Mouse (Mus musculus) kidney, adult 9 months (tissue): ENCODE measurements at regions not wholly inside any gene's neighbourhood (a gene's known extent, or its start where the extent isn't known, plus 50 kb on each side); places are given as distances from the start of the nearest gene placed in this dataset.

ENCODE experiments used
- DNase-seq: peaks from one replicate; pipeline ENCODE4 v3.0.0; 2022

DNA sequence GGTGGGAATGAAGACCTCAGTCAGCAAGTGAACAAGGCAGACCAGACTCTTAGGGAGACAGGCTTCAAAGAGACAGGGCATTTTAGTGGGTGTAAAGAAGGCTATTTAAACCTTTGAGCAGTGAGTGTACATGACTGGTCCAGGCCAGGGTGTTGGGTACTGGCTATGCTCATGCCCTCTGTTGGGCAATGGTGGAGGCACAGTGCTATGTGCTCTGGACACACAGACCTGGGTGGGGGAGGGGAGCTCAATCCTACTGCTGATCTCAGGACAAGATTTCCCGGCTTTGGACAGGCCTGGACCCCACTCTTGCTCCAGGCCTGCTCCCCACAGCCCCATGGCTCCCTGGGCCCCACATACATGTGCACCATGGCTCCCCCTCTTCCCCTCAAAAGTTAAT is 355.1 kb downstream of the Slc4a3 start:
- DNase-seq = no peak

DNA sequence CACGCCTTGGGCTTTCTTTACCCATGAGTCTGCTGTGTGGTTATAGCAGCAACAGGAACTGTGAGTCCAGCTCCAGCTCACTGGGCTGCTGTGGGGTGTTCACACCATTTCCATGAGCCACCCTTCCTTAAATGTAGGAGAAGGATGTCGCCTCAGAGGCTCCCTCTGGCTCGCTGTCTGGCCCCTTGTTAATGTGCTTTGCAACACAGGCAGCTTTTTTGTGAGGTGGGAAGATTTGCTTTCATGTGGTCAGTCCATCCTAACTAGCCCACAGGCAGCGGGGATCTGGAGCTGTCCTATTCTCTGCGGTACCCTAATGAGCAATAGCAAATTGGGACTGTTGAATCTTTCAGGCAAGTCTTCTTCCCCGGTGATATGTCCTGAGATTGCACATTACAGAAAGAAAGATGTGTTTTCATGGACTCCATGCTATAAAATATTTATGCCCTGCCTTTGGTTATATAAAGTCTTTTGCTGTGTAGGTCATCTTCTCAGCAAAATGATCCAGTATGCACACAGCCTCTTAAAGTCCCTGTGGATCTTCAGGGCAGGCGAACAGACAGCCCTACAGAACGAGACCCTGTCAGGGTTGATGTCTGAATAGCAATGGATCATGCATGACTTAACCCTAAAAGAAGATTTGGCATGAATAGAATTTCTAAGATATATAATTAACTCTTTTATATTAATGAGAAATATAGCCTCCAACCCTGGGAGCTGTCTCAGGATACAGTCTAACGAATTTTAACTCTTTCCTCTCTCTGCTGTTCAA is 359.8 kb downstream of the Slc4a3 start:
- DNase-seq = no peak

- no peak for DNase-seq
These were observed 369.2 kb downstream of the Slc4a3 start for GRCm38 (mm10) chr1:75915311-75915710.

- DNase-seq = no peak
These were observed 370.1 kb downstream of the Slc4a3 start for GRCm38 (mm10) chr1:75916181-75916580.

GRCm38 (mm10) chr1:75919134-75919533 is 373.1 kb downstream of the Slc4a3 start:
- DNase-seq = no peak

DNA sequence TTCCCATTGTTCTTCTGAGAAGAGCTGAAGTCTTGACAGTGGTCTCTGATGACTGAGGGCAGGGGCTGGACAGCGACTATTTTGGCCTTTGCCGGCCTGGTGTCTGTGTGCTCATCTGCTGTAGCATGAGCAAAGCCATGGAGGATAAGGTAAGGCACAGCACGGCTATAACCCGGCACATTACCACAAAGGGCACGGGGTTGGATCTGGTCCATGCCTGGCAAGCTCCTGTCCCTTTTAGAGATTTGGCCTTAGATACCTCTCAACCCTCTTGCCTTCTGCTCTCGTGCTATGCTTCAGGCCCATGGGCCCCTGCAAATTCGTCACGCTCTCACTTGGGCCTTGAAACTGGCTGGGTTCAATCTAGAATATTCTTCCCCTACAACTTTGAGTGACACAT is 379.0 kb downstream of the Slc4a3 start:
- DNase-seq = no peak

GRCm38 (mm10) chr1:75925802-75926201 is 379.7 kb downstream of the Slc4a3 start:
- peak; percentile 86 for DNase-seq

GRCm38 (mm10) chr1:75931852-75932251 is 385.8 kb downstream of the Slc4a3 start:
- DNase-seq = no peak

DNA sequence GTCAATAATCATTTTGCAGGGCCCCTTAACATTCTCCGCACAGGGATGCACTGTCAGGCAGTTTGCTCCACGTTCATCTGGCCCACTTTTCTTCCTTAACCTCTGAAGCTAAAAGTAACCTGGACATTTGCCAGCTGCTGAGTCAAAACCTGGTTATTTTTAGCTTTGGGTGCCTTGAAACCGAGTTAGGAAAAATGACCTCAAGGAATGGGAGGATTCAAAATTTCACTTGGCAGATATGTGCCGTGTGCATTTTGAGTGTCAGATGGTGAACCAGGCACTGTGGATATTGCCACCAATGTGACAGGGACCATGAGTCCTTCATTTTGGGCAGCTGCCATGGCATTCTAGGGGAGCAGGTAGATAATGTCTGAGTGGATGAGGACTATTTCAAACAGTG is 387.8 kb downstream of the Slc4a3 start:
- DNase-seq = peak; percentile 44

- no peak for DNase-seq
These were observed 388.7 kb downstream of the Slc4a3 start for GRCm38 (mm10) chr1:75934761-75935160.

DNA sequence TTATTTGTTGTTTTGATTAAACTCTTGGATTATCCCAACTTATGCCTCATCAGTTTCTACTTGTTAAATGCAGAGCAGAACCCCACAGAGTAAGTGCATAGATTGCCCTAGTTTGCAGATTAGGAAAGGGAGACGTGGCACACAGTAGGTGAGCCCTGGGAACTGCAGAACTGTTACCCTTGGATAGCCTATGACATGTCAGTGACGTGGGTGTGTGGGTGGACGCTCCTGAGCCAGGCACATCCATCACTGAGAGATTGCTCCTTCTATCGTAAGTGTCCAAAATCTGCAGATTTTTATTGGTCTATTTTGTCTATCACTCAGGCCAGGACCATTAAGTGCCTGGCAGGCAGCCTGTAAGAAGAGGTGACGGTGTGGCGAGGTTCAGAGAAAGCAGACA is 389.8 kb downstream of the Slc4a3 start:
- DNase-seq = no peak

GRCm38 (mm10) chr1:75936596-75936995 is 390.5 kb downstream of the Slc4a3 start:
- DNase-seq = no peak

GRCm38 (mm10) chr1:75937331-75937730 is 391.3 kb downstream of the Slc4a3 start:
- DNase-seq = no peak

DNA sequence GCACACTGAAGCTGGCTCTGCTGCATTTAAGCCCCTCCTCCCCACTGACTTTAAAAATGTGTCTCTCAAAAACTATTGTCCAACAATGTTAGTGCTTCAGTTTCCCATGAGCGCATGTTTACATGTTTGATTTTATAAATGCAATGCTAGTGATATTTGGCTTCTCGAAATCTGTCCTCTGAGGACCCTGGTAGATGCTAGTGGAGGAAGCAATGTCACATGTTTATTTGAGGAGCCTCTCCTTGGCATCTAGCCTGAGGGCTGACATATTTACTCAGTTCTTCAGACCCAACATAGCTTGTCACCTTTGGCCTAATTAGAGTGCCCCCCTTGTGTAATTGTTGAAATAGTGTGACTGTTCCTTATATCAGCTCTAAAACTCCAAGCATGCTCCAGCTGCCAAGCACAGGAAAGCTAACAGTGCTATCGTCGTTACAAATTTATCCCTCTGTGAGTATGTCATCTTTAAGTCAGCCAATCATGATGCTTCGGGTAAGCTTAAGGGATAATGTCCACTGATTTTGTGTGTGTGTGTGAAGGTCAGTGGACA is 400.3 kb downstream of the Slc4a3 start:
- DNase-seq = no peak

- no peak for DNase-seq
These were observed 432.3 kb downstream of the Slc4a3 start for GRCm38 (mm10) chr1:75978203-75978986.

DNA sequence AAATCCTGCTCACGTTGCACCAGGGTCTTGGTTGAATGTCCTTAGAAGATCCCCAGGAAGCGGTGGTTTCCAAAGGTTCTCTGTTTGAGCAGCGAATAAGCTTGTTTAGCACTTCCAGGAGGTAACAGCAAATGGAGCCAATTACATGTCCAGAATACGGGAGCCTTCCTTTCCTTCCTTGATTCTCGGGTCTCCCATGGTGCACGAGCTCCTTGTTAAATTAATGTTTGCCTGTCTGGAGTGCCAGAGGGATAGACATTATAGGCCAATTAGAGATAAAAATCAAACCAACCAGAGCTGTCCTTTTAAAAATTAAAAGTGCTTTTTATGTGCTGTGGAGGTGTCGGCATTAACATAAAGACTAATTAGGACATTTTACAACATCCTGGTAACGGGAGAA is 437.0 kb downstream of the Slc4a3 start:
- no peak for DNase-seq

DNA sequence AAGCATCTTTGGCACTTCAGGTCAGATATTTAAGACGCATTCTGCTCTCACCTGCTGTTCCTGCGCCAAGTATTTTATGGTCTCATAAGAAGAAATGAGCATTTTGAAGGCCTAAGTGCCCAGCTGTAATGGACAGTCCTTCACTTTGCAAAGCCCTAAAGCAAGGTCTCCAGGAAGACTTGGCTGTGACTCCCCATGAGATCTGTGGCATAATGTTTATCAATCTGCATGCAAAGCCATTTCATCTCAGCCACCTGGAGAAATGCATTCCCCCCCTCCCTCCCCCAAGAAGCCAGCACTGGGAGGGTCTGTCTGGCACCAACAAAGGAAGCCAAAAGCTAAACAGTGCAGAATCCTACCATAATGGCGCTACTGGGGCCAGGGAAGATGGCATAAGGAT is 437.4 kb downstream of the Slc4a3 start:
- DNase-seq = no peak

DNA sequence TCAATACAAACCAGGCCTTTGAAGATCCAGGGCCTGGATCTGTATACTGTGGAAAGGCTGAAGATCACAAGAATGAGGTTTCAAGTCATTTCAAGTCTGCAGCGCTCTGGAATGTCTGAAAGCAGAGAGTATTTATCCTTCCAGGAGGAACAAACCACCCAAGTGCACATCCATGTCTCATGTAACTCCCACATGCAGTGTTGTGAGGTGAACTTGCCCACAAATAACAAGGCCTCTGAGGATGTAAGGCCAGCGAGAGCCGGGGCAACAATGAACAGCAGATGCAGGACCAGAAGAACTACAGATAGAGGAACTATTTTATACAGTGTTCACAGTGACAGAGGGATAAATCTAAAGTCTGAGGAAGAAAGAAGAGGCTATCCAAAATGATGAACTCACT is 442.4 kb downstream of the Slc4a3 start:
- no peak for DNase-seq

GRCm38 (mm10) chr1:75992039-75992438 is 446.0 kb downstream of the Slc4a3 start:
- no peak for DNase-seq

- DNase-seq = no peak
These were observed 451.2 kb downstream of the Slc4a3 start for GRCm38 (mm10) chr1:75997222-75997621.

DNA sequence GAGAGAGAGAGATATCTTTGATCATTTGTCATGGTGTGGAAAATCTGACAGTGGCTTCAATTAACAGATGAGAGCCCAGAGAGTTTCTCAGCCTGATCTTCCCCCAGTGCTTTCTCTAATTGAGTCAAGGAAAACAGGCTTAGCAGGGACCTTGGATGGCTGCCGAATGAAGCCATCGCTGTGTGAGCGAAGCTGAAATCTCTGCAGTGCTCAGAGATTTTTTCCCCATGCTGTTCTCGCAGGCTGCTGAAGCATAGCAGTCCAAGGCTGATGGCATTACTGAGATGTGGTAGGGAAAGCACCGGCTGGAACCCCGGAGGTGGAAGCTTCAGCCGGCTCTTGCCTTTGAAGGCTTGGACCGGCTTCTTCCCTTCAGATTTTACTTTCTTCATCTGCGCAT is 455.1 kb downstream of the Slc4a3 start:
- no peak for DNase-seq

GRCm38 (mm10) chr1:76009601-76010000 is 463.5 kb downstream of the Slc4a3 start:
- DNase-seq = peak; percentile 55

DNA sequence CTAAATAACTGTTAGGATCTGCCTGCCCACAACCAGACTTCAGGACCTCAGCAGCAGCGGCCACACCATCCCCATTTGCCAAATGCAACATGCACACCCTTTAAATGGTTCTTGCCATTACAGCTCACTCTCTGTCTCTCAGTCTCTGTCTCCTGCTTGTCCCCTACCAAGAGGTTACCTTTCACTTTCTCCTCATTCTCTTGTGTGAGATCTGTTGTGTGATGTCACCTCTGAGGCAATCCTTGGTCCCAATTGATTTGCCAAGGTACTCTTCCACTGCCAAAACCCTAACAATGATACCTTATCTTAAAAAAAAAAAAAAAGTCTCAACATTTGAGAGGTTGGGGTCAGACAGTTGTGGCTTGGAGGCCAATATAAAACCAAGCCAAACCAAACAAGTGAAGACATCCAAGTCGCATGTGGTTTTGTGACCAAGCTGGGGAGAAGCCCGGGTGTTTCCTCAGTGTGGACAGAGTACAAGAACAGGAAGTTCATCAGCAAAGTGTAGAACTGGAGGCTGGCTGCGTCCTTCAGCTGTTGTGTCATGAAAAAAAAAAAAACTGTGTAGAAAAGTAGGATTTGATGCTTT is 464.2 kb downstream of the Slc4a3 start:
- DNase-seq = peak; percentile 27

DNA sequence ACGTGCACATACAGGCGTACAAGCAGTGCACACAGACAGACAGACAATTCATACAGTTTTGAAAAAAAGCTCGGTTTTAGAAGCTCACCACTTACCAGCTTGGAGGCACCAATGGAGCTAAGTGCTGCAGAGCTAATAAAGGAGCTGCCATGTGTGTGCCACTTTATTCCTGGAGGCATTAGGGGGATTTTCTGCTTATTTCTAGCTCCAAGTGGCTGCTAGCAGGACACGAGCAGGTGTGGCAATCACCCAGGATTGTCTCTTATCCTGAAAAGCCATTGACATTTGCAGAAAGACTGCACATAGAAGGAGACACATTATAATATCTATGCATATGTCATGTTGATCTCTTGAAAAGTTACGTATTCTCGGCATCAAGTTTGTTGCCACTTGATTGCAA is 472.5 kb downstream of the Slc4a3 start:
- no peak for DNase-seq
